Mouse (Mus musculus): ENCODE measurements around the gene Fut4. TPM values are rescaled to one million over a fixed set of nuclear protein-coding genes. Genes with fewer than 3 reads are reported as not detected.

Fut4 gene
- total and polyA plus RNA-seq, 3 experiments, result 8.7 to 11.2 TPM; not detected in 1

DNA sequence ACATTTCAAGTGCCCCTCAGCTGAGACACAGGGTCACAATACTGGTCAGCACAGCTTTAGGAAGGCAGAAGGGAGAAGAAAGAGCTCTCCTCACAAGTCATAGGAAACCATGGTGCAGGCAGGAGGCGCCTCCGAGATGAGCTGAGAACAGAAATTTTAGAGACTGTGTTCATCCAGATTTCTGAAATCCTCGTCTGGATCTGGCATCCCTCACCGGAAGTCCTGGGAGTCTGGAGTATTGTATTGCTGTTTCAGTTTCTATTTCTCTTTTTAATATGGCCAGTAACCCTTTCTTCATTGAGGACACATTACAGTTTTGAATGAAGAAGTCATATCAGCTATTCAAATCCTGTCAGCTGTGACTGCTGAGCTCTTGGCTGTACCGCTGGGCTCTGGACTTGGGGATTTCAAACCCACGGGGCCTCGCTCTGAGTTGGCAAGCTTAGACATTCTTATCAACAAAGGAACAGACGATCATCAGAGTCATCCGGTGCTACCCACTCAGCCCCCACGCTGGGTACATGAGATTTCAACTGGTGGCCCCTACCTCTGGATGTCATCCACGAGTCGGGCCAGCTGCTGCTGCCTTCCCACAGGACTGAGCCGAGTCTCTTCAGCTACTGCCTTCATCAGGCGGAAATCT, 34.4 kb downstream of the Fut4 start:
- Histone ChIP-seq H3K4me1 (ENCODE audit: control insufficient read depth in 1 of 2, insufficient read depth in 2 of 2, low read length in 2 of 2) (peaks cover 12 to 14% of the 10 kb centered on the region in 2 experiments), H3K9me3 (replicated peaks; ENCODE audit: insufficient read depth, low read length) (no peaks in the 10 kb centered on the region), H3K4me3 (ENCODE audit: control insufficient read depth in 1 of 2, insufficient read depth in 1 of 2, low read depth in 2 of 2, low read length in 2 of 2) (no peak overlapping the region)

GRCm38 (mm10) chr9:14715258-14715657, 36.9 kb downstream of the Fut4 start:
- H3K79me2 ChIP-seq (ENCODE audit: control insufficient read depth, insufficient read depth, low read length, poor library complexity), result no peaks in the 10 kb centered on the region
- H3K36me3 ChIP-seq (ENCODE audit: control insufficient read depth in 1 of 2, insufficient read depth in 2 of 2, low read length in 2 of 2), result peaks cover 6 to 16% of the 10 kb centered on the region in 2 experiments; a peak in 3 of 4 replicates
- no peak overlapping the region for H3K4me3 ChIP-seq (ENCODE audit: control insufficient read depth in 1 of 2, insufficient read depth in 1 of 2, low read depth in 2 of 2, low read length in 2 of 2)
- peaks cover 12 to 14% of the 10 kb centered on the region in 2 experiments for H3K4me1 ChIP-seq (ENCODE audit: control insufficient read depth in 1 of 2, insufficient read depth in 2 of 2, low read length in 2 of 2)
- H3K27ac ChIP-seq (ENCODE audit: control insufficient read depth, low read depth, low read length), result no peak overlapping the region
- no peak for DNase-seq (ENCODE audit: low read depth, low spot score)
- H3K27me3 ChIP-seq (ENCODE audit: control insufficient read depth in 1 of 2, insufficient read depth in 2 of 2, low read length in 2 of 2), result no peaks in the 10 kb centered on the region; a peak in 1 of 4 replicates
- no peaks in the 10 kb centered on the region for H3K9me3 ChIP-seq (replicated peaks; ENCODE audit: insufficient read depth, low read length)
- TF ChIP-seq POLR2A (IDR thresholded peaks at IDR 0.05; ENCODE audit: control insufficient read depth in 1 of 2, insufficient read depth in 1 of 2, low read depth in 1 of 2, low read length in 2 of 2, poor library complexity in 1 of 2) (0 out of 4 replicates have a peak, but pooled peaks of 1 of the 2 experiments have one; percentile 33), E2F4 (IDR thresholded peaks at IDR 0.05; ENCODE audit: borderline replicate concordance, low read depth, low read length) (no peak)
- H3K9ac ChIP-seq (ENCODE audit: control insufficient read depth, low read depth, low read length, poor library complexity, severe bottlenecking), result no peak overlapping the region

More for the DNA sequence above, 34.4 kb downstream of the Fut4 start:
- Histone ChIP-seq H3K36me3 (ENCODE audit: control insufficient read depth in 1 of 2, insufficient read depth in 2 of 2, low read length in 2 of 2) (peaks cover 6 to 16% of the 10 kb centered on the region in 2 experiments; a peak in 3 of 4 replicates), H3K27me3 (ENCODE audit: control insufficient read depth in 1 of 2, insufficient read depth in 2 of 2, low read length in 2 of 2) (no peaks in the 10 kb centered on the region; a peak in 1 of 4 replicates), H3K9ac (ENCODE audit: control insufficient read depth, low read depth, low read length, poor library complexity, severe bottlenecking) (no peak overlapping the region), H3K79me2 (ENCODE audit: control insufficient read depth, insufficient read depth, low read length, poor library complexity) (no peaks in the 10 kb centered on the region), H3K27ac (ENCODE audit: control insufficient read depth, low read depth, low read length) (no peak overlapping the region)
- peak; percentile 65; the same call in 1 of the 2 replicates for TF ChIP-seq MAX (IDR thresholded peaks at IDR 0.05; ENCODE audit: low read length)
- TF ChIP-seq TCF12 (IDR thresholded peaks at IDR 0.05; ENCODE audit: low read depth, low read length), result peak; percentile 89
- TF ChIP-seq SIN3A (IDR thresholded peaks at IDR 0.05; ENCODE audit: low read length), result peak; percentile 58; the same call in 1 of the 2 replicates
- peak; percentile 65; the same call in 1 of the 2 replicates for TF ChIP-seq TBP (IDR thresholded peaks at IDR 0.05; ENCODE audit: low read depth, low read length)
- peak; percentile 95 for TF ChIP-seq ETS1 (IDR thresholded peaks at IDR 0.05; ENCODE audit: low read depth, low read length)
- TF ChIP-seq SMC3 (IDR thresholded peaks at IDR 0.05; ENCODE audit: low read depth, low read length), result 0 out of 2 replicates have a peak, but pooled peaks have one; percentile 1
- TF ChIP-seq NRF1 (IDR thresholded peaks at IDR 0.05; ENCODE audit: insufficient read depth, low read depth, low read length, poor library complexity, severe bottlenecking), result no peak
- TF ChIP-seq USF1 (IDR thresholded peaks at IDR 0.05; ENCODE audit: low read depth, low read length), result no peak
- peak; percentile 72 for TF ChIP-seq MXI1 (IDR thresholded peaks at IDR 0.05; ENCODE audit: low read depth, low read length)
- no peak for TF ChIP-seq E2F4 (IDR thresholded peaks at IDR 0.05; ENCODE audit: borderline replicate concordance, low read depth, low read length)
- peak; percentile 70 to 89 for TF ChIP-seq EP300 (IDR thresholded peaks at IDR 0.05; ENCODE audit: low read depth in 1 of 2, low read length in 2 of 2)
- TF ChIP-seq GATA1 (IDR thresholded peaks at IDR 0.05; ENCODE audit: low read depth, low read length), result peak; percentile 76
- TF ChIP-seq TAL1 (IDR thresholded peaks at IDR 0.05; ENCODE audit: low read length), result peak; percentile 67
- no peak for TF ChIP-seq BHLHE40 (IDR thresholded peaks at IDR 0.05; ENCODE audit: borderline replicate concordance, low read depth, low read length)
- peak; percentile 76 for TF ChIP-seq RCOR1 (IDR thresholded peaks at IDR 0.05; ENCODE audit: low read depth, low read length)
- no peak for TF ChIP-seq POLR2AphosphoS5 (IDR thresholded peaks at IDR 0.05; ENCODE audit: borderline replicate concordance, low read depth, low read length)
- peak; percentile 88 for DNase-seq (ENCODE audit: low read depth, low spot score)
